Comparison of ENCODE assay signal across 8 mouse cellular contexts in the genomic region with DNA sequence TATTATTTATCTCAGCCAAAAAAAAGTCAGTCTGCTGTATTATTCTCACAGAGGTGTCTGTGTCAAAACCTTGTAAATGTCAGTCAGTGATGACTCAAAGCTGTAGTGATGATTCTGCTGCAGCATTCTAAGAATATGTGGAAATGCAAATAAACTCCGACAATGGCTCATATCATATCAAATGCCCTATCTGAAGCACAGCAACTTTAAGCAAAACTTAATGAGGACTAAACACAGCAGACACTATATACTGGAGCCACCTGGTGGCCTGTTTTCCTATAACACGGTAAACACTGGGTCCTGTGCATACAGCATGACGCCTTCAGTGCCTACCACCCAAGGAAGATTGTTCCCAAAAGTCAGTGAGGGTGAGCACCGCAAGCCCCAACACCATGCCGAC. TPM values are rescaled to one million over a fixed set of nuclear protein-coding genes. Genes with fewer than 3 reads are reported as not detected.
DNase-seq lines count a peak whose midpoint lies in the region; ATAC-seq and TF ChIP-seq lines count a peak whose summit lies in the region.

No protein-coding gene starts in this region.

- H3K36me3 ChIP-seq in kidney, postnatal 0 days (ENCODE audit: insufficient read depth, low read length) = no peaks in the 10 kb centered on the region

- no peaks in the 10 kb centered on the region for H3K9me3 ChIP-seq in kidney, postnatal 0 days (replicated peaks; ENCODE audit: low read length)

- no peaks in the 10 kb centered on the region for H3K27me3 ChIP-seq in cerebellum, adult 2 months (ENCODE audit: control insufficient read depth, insufficient read depth, low read length)
- H3K27me3 ChIP-seq in kidney, postnatal 0 days (ENCODE audit: insufficient read depth, low read length) = no peaks in the 10 kb centered on the region

- peak; percentile 23; the same call in 1 of the 2 replicates for TF ChIP-seq CTCF in cerebellum, adult 2 months (IDR thresholded peaks at IDR 0.05; ENCODE audit: borderline replicate concordance, insufficient read depth, low read depth, low read length)
- TF ChIP-seq CTCF in kidney, postnatal 0 days (IDR thresholded peaks at IDR 0.05; ENCODE audit: low read depth) = peak; percentile 83

- no peaks in the 10 kb centered on the region for H3K4me1 ChIP-seq in cerebellum, adult 2 months (ENCODE audit: control insufficient read depth, insufficient read depth, low read length)
- no peaks in the 10 kb centered on the region for H3K4me1 ChIP-seq in kidney, postnatal 0 days (replicated peaks; ENCODE audit: insufficient read depth, low read length)

- H3K27ac ChIP-seq in cerebellum, adult 2 months (ENCODE audit: insufficient read depth, low read length) = no peak overlapping the region
- no peak overlapping the region for H3K27ac ChIP-seq in kidney, postnatal 0 days

- H3K4me3 ChIP-seq in cerebellum, adult 2 months (replicated peaks; ENCODE audit: insufficient read depth, low read depth, low read length) = no peak overlapping the region
- no peak overlapping the region for H3K4me3 ChIP-seq in kidney, postnatal 0 days (replicated peaks; ENCODE audit: low read depth, low read length)

- WGBS in cerebellum, adult 2 months = 57% methylated on average over 5 of the region's 5 CpGs
- WGBS in kidney, postnatal 0 days = 37% methylated on average over 5 of the region's 5 CpGs

- intact Hi-C loops in gastrocnemius, postnatal 14 days (cut with DNase I; ENCODE audit: low total_unique reads) = loop anchor here (5.0 kb wide), 1 partner anchor 500 kb away; no protein-coding TSS in a partner anchor

- no peak for DNase-seq in cerebellum, adult 2 months
- no peak for DNase-seq in cerebellum, adult 9-11 months
- peak; percentile 33 to 45 for DNase-seq in B cell, adult 2 months
- peak; percentile 53 for DNase-seq in brain, adult 2 months (ENCODE audit: low read depth, low spot score)
- DNase-seq in gastrocnemius, postnatal 14 days = peak; percentile 5
- DNase-seq in kidney, postnatal 0 days (ENCODE audit: low spot score) = peak; percentile 78
- DNase-seq in lung, postnatal 10 days = peak; percentile 48
- DNase-seq in right cerebral cortex, postnatal 10 days (ENCODE audit: low spot score in 2 of 2) = peak; percentile 51 to 56

- no peak overlapping the region for H3K9ac ChIP-seq in kidney, postnatal 0 days (ENCODE audit: low read depth, low read length)

- H3K4me2 ChIP-seq in kidney, postnatal 0 days (ENCODE audit: low read length) = no peak overlapping the region

- ATAC-seq in kidney, postnatal 0 days (replicated peaks; ENCODE audit: low FRiP score, low read depth) = peak; percentile 36; the same call in 1 of the 2 replicates

- TF ChIP-seq POLR2A in cerebellum, adult 2 months (IDR thresholded peaks at IDR 0.05; ENCODE audit: borderline replicate concordance, insufficient read depth, low read length) = no peak

RNA-seq across cellular contexts. Expression of a gene that starts 41.1 kb away (rescaled TPM):
- 11.5 and 12.3 TPM in 2 replicates for polyA plus RNA-seq in cerebellum, adult 2 months (2012; rRNA removed)
- 1 to 10 TPM; 2.7 to 2.8 TPM for total RNA-seq in gastrocnemius, postnatal 14 days (2021)
- polyA plus RNA-seq in kidney, postnatal 0 days (2015; fragmentation: Nextera tagmentation; extraction: Ambion mirVana) = 32.7 and 36.9 TPM in 2 replicates

Comparison
In these comparisons a context has a peak if more than half of its experiments do, and no peak if none do; other contexts are left out.
1. DNase-seq: peak in B cell, adult 2 months (2 of 2), brain, adult 2 months (single experiment), gastrocnemius, postnatal 14 days (single experiment), kidney, postnatal 0 days (single experiment), lung, postnatal 10 days (single experiment) and right cerebral cortex, postnatal 10 days (2 of 2); none in cerebellum, adult 2 months (0 of 2) and cerebellum, adult 9-11 months (single experiment).